Mouse (Mus musculus) ovary, adult 18-20 months (tissue): ENCODE measurements around the gene Plin5.
"Not testable (repeated sequence)": the region's sequence is repeated elsewhere in the genome, so short reads cannot be mapped to it uniquely, and the experiment has no call there.

Experiments used
- DNase-seq: peaks from one replicate; pipeline ENCODE4 v3.0.0; 2022; ENCODE audit warnings: low spot score, mixed read lengths

The Plin5 gene

DNA sequence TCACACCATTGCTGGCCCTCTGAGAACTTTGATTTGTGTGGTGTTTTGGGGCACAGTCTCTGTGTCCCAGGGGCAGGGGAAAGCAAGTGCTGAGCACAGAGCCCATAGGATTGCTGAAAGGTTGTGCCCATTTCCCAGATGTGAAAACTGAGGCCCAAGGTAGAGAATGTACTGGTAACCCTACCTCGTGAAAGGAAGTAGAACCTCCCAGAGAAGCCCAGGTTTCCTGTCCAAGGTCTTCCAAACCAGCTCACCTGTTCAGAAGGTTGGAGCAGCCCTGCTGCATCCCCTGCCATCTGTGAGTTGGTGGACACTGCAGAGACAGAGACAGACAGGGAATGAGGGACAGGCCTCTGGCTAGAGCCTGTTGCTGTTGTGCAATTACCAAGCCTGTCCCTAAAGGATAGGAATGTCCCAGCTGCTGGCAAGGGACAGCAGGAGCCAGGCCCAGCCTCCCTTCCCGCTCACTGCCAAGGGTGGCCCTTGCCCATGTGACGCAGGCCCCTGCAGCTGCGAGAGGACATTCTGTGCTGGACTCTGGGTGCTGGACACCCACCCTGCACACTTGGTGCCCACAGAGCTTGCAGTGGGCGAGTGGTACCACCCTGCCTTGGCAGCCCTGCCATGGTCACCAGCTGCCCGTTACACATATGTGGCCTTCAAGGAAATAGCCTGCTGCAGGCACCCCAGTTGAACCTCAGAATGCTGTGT is 8.9 kb downstream of the Plin5 start:
- DNase-seq = no peak

DNA sequence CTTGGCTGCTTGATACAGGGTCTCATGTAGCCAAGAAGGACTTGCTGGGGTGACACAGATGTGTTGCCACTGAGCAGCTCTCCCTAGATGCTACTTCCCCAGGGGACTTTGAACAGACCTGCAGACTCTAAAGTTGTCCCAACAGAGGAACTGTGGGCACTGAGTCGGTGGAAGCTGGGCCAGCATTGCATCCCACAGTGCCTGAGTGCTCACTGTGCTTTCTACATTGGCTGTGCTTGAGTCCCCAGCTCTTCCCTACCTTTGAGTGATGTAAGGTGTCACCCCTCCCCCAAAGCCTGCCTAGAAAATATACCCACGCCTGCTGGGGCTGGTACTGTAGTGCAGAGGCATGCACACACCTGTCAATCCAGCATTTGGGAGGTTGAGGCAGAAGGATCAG is 9.7 kb downstream of the Plin5 start:
- no peak for DNase-seq

DNA sequence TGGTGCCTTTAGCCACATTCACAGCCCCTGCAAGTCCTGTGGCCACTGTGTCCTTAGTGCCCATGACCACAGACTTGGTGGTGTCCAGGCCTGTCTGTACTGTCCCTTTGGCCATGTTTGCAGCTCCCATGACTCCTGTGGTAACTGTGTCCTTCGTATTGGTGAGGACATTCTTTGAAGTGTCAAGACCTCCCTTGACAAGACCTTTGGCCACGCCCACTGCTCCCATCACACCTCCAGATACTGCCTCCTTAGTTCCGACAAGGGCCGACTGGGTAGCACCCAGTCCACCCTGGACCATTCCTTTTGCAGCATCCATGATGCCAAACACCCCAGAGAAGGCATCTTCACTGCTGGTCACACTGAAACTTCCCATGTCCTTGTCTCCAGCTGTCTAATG is 10.4 kb downstream of the Plin5 start:
- DNase-seq = no peak

DNA sequence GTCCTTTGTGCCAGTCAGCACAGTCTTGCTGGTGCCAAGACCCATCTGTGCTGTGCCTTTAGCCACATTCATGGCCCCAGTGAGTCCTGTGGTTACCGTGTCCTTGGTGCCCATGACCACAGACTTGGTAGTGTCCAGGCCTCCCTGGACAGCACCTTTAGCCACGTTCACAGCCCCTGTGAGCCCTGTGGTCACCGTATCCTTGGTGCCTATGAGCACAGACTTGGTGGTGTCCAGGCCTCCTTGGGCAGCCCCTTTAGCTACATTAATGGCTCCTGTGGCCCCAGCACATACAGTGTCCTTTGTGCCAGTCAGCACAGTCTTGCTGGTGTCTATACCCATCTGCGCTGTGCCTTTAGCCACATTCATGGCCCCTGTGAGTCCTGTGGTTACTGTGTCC is 11.0 kb downstream of the Plin5 start:
- DNase-seq = not testable (repeated sequence)

DNA sequence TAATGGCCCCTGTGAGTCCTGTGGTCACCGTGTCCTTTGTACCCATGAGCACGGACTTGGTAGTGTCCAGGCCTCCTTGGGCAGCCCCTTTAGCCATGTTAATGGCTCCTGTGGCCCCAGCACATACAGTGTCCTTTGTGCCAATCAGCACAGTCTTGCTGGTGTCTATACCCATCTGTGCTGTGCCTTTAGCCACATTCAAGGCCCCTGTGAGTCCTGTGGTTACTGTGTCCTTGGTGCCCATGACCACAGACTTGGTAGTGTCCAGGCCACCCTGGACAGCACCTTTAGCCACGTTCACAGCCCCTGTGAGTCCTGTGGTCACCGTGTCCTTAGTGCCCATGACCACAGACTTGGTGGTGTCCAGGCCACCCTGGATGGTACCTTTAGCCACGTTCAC is 12.6 kb downstream of the Plin5 start:
- not testable (repeated sequence) for DNase-seq

DNA sequence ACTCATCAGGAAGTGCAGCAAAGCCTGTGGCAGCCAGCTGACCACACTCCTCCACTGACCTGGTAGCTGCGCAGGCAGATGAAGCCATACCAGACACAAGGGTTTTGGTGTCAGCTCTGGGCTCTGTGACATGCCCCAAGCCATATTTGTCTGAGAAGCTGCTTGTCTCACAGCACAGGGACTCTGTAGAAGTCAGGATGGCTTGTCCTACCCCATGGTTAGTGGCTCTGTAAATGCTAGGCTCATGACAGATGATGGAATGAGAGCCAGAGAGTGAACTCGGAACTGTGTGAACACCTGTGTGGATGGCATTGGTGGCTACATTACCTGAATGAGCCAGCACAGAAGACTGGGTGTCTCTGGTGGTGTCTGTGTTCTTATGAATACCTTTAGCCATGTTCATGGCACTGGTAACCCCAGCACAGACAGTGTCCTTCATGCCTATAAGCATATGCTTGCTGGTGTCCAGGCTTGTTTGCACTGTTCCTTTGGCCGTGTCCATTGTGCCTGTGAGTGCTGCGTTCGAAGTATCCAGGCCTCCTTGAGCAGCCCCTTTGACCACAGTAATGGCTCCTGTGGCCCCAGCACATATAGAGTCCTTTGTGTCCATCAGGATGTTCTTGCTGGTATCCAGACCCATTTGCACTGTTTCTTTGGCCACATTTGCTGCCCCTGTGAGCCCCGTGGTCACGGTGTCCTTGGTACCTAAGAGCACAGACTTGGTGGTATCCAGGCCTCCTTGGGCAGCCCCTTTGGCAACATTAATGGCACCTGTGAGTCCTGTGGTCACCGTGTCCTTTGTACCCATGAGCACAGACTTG is 13.7 kb downstream of the Plin5 start:
- no peak for DNase-seq

DNA sequence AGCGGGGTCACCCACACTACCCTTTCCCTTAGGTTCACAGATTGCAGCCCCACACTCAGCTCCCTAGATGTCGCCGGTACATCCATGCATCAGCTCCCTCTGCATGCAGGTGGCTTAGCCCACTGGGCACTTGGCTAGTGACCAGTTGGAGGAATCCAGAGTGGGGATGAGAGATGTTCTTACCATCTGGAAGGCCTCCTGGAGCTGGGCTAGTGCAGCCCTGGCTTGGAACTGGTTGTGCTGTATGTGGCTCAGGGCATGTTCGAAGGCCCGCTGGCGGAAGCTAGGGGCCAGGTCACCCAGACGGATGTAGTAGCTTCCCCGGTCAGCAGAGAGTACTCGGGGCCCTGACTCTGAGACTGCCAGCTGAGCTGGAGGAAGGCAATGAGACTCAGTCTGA is 14.5 kb downstream of the Plin5 start:
- DNase-seq = no peak

DNA sequence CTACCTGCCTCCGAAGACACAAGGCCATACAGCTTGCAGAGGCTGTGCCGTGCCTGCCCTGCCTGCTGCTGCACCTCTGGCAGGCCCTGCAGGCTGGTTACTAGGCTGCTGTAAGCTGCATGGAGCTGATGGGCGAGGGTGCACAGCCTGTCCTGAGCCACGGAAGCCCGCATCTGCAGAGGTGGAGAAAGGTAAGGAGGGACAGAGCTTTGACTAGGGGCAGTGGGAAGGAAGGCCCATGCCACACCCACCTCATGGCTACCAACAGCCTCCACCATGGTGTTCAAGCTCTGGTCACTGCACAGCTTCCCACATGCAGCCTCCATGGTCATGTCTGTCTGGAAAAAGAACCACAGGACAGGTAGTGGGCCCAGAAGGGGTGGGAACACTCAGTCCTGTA is 15.2 kb downstream of the Plin5 start:
- no peak for DNase-seq

DNA sequence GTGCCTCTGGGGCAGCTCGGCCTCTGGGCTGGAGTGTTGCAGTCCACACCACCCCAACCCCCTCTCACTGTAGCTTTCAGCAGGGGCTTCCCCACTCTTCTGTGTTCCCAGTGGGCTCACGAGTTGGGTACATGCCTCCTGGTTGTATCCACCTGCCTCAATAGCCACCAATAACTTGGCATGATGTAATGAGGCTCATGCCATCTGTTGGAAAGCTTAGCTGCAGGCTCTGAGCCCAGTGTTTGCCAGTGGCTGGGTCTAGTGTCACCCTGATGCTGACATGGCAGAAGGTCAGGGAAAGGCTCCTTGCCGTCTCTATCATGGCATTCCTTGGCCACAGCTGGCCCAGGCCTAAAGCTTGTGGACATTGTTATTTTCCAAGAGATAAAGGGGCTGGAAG is 16.6 kb downstream of the Plin5 start:
- no peak for DNase-seq

DNA sequence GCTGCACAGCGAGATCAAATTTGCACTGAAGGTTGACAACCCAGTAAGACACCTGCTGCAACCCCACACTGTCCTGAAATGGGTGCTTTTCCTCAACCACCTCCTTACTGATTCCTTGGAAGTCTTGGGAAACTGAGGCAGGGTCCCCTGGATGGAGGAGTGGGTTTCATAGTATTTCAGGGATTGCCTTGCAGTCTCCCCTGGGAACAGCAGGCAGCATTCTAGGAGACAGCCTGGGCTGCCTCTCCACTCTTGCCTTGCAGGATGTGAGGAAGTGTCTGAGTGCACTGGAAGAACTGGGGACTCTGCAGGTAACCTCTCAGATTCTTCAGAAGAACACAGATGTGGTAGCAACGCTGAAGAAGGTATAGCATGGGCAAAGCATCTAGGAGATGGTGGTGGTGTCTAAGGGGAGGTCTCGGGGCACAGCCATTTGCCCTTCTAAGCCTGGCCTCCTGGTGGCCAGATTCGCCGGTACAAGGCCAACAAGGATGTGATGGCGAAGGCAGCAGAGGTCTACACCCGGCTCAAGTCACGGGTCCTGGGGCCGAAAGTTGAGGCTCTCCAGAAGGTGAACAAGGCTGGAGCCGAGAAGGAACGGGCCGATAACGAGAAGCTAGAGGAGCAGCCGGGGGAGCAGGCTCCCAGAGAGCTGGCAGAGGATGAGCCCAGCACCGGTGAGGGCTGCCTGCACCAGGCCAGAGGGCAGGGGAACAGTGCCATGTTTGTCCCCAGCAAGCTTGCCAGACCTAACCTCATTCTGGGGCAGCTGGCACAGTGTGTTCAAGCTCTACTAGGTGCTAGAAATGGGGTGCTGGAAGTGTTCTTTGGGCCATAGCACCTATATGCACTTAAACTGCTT is 18.5 kb downstream of the Plin5 start:
- DNase-seq = no peak

DNA sequence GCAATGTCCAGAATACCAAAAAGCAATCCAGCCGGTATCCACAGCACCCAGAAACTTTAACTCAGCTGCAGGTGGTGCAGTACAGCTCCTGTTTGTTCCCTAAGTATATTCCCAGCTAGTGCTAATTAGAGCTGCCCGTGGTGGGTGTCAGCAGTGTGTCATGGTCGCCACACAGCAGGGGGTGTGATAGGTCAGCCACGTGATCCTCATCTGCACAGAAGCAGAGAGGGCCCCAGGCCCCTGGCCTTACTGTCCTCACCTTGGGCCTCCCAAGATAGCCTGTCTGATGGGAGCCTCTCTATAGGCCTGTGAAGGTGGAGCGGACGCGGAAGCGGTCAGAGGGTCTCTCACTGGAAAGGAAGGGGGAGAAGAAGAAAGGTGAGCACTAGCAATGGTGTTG is 19.2 kb downstream of the Plin5 start:
- DNase-seq = no peak

DNA sequence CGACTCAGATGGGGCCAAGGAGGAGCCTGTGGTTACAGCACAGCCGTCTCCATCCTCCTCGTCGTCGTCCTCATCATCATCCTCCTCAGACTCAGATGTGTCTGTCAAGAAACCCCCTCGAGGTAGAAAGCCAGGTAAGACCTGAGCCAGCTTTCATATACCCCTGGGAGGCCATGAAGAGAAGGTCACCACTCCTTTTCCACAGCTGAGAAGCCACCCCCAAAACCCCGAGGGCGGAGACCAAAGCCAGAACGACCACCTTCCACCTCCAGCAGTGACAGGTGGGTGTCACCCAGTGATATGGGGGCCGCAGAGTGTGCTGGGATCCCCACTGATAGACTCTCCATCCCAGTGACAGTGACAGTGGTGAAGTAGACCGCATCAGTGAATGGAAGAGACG is 20.5 kb downstream of the Plin5 start:
- no peak for DNase-seq

DNA sequence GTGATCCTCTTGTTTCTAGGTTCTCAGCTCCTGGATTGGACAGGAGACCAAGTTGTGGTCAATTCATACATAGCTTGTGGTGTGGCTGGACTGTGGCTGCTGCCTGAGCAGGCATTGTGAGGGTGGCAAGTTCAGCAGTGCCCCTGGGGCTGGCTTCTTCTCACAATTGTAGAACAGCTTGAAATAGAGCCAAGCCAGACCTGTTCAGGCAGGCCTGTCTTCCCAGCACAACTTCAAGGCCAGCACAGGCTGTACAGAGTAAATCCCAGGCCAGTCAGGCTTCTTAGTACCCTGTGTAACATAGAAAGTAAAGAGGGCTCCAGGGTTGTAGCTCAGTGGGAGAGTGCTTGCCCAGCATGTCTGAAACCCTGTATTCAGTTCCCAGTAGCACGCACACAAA is 24.6 kb downstream of the Plin5 start:
- no peak for DNase-seq

DNA sequence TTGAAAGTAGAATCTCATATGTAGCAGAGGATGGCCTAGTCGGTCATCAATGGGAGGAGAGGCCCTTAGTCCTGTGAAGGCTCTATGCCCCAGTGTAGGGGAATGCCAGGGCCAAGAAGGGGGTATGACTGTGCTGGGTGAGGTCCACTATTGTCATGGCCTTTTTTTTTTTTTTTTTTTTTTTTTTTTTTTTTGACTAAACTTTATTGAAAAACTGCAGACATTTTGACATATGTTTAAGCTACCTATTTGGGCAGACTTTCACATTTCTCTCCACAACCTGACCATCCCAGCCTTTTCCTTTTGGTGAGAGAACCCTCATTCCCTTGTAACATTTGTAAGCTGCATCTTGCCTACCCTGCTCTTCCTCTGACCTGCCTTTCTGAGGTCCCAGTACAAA is 25.1 kb downstream of the Plin5 start:
- no peak for DNase-seq

DNA sequence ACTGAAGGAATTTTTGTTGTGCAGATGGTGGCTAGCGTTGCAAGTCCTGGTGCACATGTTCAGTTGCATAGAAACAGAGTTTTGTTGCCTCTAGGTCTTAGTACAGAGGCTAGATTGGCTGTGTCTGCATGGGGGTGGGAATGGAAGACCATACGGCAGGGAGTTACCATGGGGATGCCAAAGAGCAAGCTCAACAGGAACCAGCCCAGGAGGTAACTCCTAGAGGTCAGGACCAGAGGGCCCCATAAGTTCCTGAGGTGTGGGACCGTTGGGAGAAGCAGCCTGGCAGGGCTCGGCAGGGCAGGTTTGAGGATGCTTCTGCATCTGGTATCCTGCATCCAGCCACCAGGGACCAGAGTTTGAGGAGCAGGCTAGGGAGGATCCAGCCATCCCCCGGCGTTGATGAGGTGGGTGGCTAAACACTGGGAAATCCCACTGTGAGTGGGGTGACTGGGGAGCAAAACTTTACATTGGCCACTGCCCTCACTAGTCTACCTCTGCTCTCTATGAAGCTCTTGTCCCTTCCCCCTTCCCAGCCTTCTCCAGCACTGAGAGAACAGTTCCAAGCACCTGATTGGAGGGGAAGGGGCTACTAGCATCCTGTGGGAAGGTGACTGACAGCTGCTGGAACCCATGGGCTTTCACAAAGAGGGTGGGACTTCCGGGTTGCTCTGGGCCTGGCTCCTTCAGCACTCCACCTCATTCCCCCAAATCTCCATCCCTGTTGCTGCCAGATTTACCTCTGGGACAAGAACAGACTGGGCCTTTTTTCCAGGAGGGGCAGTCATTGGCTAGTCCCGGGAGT is 36.4 kb downstream of the Plin5 start:
- no peak for DNase-seq

DNA sequence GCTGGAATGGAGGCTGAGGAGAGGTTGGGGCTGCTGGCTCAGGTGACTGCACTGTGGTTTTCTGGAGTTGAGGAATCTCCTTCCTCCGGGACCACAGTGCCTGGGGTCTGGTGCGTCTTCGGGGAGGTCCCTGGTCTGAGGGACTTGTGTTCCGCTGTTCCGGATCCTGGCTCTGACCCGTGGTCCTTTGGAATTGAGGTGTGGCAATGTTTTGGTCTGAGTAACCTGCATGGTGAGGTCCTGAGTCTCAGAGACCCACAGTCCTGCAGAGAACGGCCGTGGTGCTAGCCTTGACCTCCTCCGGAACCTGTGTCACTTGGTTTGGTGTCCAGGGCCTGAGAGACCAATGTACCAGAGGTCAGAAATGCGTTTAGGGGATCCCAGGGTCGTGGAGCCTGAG is 37.5 kb downstream of the Plin5 start:
- no peak for DNase-seq

DNA sequence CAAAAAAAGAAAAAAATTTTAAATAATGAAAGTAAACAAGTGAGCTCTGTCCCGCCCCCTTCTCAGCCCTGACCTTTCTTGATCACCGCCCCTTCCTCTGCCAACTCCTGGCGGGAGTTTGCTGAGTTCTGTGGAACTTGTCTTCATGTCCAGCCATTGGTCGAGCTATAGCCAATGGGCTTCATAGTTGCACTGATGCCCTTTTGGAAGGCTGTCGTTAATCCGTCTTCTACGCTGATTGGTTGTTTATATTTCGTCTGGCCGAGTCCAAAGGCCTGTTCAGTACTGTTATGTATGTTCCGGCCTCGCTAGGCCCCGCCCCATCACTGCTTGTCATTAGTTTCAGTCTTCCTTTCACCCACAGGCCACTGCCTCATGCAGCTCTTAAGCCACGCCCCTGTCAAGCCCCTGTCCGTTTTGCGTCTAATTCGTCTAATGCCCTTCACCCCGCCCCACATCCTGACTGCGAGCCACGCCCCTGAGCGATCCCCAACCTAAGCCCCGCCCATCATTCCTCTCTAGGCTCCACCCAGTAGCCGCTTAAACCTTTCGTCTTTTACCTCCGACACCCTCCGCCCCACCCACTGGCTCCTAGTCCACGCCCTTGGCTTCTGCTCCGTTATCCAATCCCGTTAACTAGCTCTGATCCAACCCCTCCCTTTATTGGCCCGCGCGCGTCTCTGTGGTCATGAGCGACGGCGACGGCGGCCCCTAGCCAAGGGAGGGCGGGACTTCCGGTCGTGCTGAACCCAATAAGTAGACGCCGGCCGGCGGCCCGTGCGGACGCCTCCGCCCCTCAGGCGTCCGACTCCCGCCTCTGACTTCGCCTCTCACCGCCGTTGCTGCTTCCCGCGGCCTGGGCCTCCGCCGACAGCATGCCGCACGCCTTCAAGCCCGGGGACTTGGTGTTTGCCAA is 38.3 kb downstream of the Plin5 start, which contains the start of gene Hdgfl2:
Hdgfl2 (plus strand) TSS at position 755 of the 916 bp plus-strand sequence.
- DNase-seq = peak; percentile 100

DNA sequence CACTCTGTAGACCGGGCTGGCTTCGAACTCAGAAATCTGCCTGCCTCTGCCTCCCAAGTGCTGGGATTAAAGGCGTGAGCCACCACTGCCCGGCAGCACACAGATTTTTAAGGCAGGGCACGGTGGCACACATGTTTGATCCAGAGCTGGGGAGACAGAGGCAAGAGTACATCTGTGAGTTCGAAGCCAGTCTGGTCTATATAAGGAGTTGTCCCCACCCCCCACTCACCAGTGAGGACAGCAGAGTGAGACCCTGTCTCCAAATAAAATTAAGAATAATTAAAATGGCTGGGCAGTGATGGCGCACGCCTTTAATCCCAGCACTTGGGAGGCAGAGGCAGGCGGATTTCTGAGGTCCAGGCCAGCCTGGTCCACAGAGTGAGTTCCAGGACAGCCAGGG is 39.0 kb downstream of the Plin5 start:
- not testable (repeated sequence) for DNase-seq

DNA sequence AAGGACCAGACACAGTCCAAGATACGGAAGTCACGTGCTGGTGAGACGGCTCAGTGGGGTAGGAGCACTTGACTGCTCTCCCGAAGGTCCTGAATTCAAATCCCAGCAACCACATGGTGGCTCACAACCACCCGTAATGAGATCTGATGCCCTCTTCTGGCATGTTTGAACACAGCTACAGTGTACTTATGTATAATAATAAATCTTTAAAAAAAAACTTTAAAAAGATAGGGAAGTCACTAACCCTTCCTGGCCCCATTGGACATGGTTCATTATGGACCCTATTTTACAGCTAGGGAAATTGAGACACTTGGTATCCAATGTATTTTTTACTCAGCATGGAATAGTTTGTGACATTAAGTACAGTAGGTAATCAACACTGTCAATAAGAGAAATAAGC is 39.9 kb downstream of the Plin5 start:
- DNase-seq = no peak

DNA sequence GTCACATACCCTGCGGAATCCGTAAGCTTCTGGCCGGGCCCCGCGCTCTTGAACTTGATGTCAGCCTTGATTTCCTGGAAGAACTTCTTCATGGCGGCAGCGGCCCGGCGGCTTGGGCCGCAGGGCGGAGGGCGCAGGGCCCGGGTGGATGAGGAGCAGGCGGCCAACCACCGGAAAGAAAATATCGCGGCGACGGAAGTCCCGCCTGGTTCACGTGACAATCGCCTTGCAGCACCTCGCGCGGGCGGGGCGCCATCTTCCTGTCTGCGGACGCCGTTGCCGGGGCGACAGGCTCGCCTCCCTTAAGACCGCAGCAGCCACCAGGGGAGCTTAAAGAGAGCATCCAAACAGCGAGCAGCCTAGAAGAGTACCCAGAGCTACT is 42.6 kb downstream of the Plin5 start, which contains the start of gene Ubxn6:
Ubxn6 (minus strand) TSS at position 202 of the 382 bp plus-strand sequence.
- peak; percentile 95 for DNase-seq
